Mouse (Mus musculus): ENCODE data around the gene Pik3r5.

Gene Pik3r5

GRCm38 (mm10) chr11:68533971-68534475, 102.1 kb downstream of the Pik3r5 start:
- no peak for DNase-seq

GRCm38 (mm10) chr11:68536026-68536425, 104.1 kb downstream of the Pik3r5 start:
- DNase-seq, result no peak

DNA sequence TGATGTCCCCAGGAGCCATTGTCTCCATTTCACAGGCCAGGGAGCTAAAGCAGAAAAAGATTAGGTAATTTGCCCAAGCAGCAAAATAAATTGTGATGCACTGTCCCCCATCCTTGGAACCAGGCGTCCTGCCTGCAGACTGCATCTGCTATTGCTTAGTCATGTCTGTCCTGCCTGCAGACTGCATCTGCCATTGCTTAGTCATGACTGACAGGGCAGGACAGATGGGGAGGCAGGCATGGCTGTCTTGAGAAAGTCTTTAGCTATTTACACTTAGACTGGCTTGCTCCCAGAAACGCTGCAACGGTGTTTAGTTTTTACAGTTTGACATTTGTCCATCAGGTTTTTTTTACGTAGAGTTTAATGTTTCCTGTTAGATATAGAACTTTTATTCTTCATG, 104.5 kb downstream of the Pik3r5 start:
- DNase-seq, result no peak

DNA sequence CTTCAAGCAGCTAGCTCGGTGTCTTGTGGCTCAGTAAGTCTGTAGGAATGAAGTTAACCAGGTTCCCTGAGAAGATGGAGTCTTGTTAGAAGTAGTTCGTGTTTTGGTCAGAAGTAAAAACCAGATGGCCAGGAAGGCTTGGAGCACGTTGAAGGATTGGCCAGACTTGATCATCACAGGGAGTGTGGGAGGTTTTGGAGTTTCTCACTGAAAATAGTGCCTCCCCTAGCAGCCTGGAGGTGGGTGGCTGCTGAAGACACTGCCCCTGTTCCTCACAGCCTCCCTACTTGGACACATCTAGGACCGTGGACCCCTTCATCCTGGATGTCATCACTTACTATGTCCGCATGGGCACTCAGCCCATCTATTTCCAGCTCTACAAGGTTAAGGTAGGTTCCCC, 107.7 kb downstream of the Pik3r5 start:
- no peak for DNase-seq

GRCm38 (mm10) chr11:68544554-68544953, 112.6 kb downstream of the Pik3r5 start:
- no peak for DNase-seq

DNA sequence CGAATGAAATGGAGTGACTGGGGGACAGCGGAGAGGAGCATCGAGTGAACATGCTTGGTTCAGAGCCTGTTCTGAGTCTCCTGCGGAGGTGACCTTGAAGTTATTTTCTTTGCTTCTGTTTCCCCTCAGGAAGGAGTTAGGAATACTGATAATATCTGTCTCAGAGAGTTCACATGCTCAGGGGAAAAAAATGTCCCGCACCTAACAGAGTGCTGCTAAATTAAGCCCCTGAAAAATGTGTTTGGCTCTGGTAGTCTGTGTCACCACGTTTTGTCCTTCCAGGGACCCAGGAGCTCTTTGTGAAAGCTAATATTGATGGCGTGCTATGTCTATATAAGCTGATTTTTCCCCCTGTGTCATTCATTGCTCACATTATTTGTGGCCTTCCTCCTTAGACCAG, 113.3 kb downstream of the Pik3r5 start:
- no peak for DNase-seq

GRCm38 (mm10) chr11:68545682-68546222, 113.8 kb downstream of the Pik3r5 start:
- DNase-seq, result no peak

All from cerebellum, adult 8-10 months (tissue).